Mouse (Mus musculus) liver, embryonic 16.5 days (tissue): Measurements from ENCODE around the gene Alox12b. TPM values are rescaled to one million over a fixed set of nuclear protein-coding genes. Genes with fewer than 3 reads are reported as not detected.
A peak's percentile ranks its signal among the peaks of the same experiment; 100 is the strongest.

ENCODE experiments used
- ATAC-seq: fragments of 200-750 bp; cut with Nextera tagmentation; 2 replicates; pipeline ENCODE4 v1.8.0; 2017; ENCODE audit warnings: low read depth, mild to moderate bottlenecking, moderate number of reproducible peaks, moderate library complexity
- H3K27ac ChIP-seq: fragments of 300-500 bp; sonication (generic); 2 replicates; pipeline ENCODE4 v1.5.1; 2014; ENCODE audit warnings: mild to moderate bottlenecking, low read length
- H3K27me3 ChIP-seq: fragments of 300-500 bp; sonication (generic); 2 replicates; pipeline ENCODE4 v1.6.1; 2014; ENCODE audit warnings: low read depth, low read length, mixed read lengths; ENCODE audit not compliant: control insufficient read depth, insufficient read depth
- H3K36me3 ChIP-seq: fragments of 300-500 bp; sonication (generic); 2 replicates; pipeline ENCODE4 v1.6.1; 2014; ENCODE audit warnings: mild to moderate bottlenecking; ENCODE audit not compliant: control insufficient read depth, insufficient read depth
- H3K4me1 ChIP-seq: fragments of 300-500 bp; sonication (generic); 2 replicates; pipeline ENCODE4 v1.6.1; 2014; ENCODE audit warnings: low read depth, low read length, mixed read lengths; ENCODE audit not compliant: control insufficient read depth
- H3K4me2 ChIP-seq: fragments of 300-500 bp; sonication (generic); 2 replicates; pipeline ENCODE4 v1.6.1; 2014; ENCODE audit warnings: low read depth, low read length, mixed read lengths
- H3K4me3 ChIP-seq: fragments of 300-500 bp; sonication (generic); 2 replicates; pipeline ENCODE4 v1.5.1; 2014; ENCODE audit warnings: low read depth, mild to moderate bottlenecking, low read length
- H3K9ac ChIP-seq: fragments of 300-500 bp; sonication (generic); 2 replicates; pipeline ENCODE4 v1.6.1; 2014; ENCODE audit warnings: low read depth, low read length
- H3K9me3 ChIP-seq: fragments of 300-500 bp; sonication (generic); replicated peaks from 2 replicates; pipeline ENCODE4 v1.6.1; 2016; ENCODE audit warnings: low read length; ENCODE audit not compliant: control insufficient read depth
- WGBS: fragments of 180-500 bp; shearing (Covaris S2); extraction: QIAGEN DNeasy Blood & Tissue Kit; methylation state at CpG from one replicate; pipeline ENCODE4 v1.1.7; 2014; ENCODE audit not compliant: insufficient replicate concordance; 5-methylcytosine and 5-hydroxymethylcytosine counted together
- polyA plus RNA-seq: library from polyadenylated mRNA; unstranded; fragments of >200 nt; fragmentation: Nextera tagmentation; extraction: Ambion mirVana; gene quantifications from 2 replicates; pipeline ENCODE4 v1.2.1, GENCODE M21; 2015

Gene Alox12b
- polyA plus RNA-seq, 1 experiment from 2014 or later = not detected

- H3K4me2 ChIP-seq = peak overlapping the region; percentile 95
- no peaks in the 10 kb centered on the region for H3K36me3 ChIP-seq
- no peak for ATAC-seq
- no peaks in the 10 kb centered on the region for H3K9me3 ChIP-seq
- H3K4me1 ChIP-seq = peaks cover 69% of the 10 kb centered on the region
- peak overlapping the region; percentile 66 for H3K9ac ChIP-seq
- H3K4me3 ChIP-seq = peak overlapping the region; percentile 74
- WGBS = 1% methylated on average over 32 of the region's 32 CpGs
- peak overlapping the region; percentile 79; the same call in 1 of the 2 replicates for H3K27ac ChIP-seq
- H3K27me3 ChIP-seq = peaks cover 43% of the 10 kb centered on the region
Observed at GRCm38 (mm10) chr11:69121741-69122335, 35.0 kb upstream of the Alox12b start.

- no peaks in the 10 kb centered on the region for H3K9me3 ChIP-seq
- H3K36me3 ChIP-seq = no peaks in the 10 kb centered on the region
- H3K4me3 ChIP-seq = peak within 1 kb of the TSS; percentile 74
- peaks cover 43% of the 10 kb centered on the region for H3K27me3 ChIP-seq
- peaks cover 67% of the 10 kb centered on the region for H3K4me1 ChIP-seq
- peak; percentile 30 for ATAC-seq
- peak within 1 kb of the TSS; percentile 79 for H3K27ac ChIP-seq
- peak within 1 kb of the TSS; percentile 95 for H3K4me2 ChIP-seq
- H3K9ac ChIP-seq = peak within 1 kb of the TSS; percentile 66
- WGBS = under 1% methylated on average over 65 of the region's 66 CpGs
Observed at GRCm38 (mm10) chr11:69122336-69122951, 34.3 kb upstream of the Alox12b start, which contains the start of gene 9130213A22Rik. 9130213A22Rik (minus strand) TSS chr11:69122589.

GRCm38 (mm10) chr11:69123056-69123692 is 33.6 kb upstream of the Alox12b start:
- Histone ChIP-seq H3K4me3 (peak overlapping the region; percentile 74), H3K36me3 (no peaks in the 10 kb centered on the region), H3K4me2 (peak overlapping the region; percentile 95), H3K4me1 (peaks cover 60% of the 10 kb centered on the region), H3K9me3 (no peaks in the 10 kb centered on the region), H3K9ac (peak overlapping the region; percentile 66), H3K27ac (peak overlapping the region; percentile 83), H3K27me3 (peaks cover 43% of the 10 kb centered on the region)
- peak; percentile 24 for ATAC-seq
- under 1% methylated on average over 29 of the region's 29 CpGs for WGBS

GRCm38 (mm10) chr11:69123693-69124497 is 32.9 kb upstream of the Alox12b start:
- H3K9ac ChIP-seq = peak overlapping the region; percentile 64
- H3K27ac ChIP-seq = peak overlapping the region; percentile 83
- no peaks in the 10 kb centered on the region for H3K36me3 ChIP-seq
- H3K9me3 ChIP-seq = no peaks in the 10 kb centered on the region
- peak overlapping the region; percentile 74 for H3K4me3 ChIP-seq
- H3K27me3 ChIP-seq = peaks cover 42% of the 10 kb centered on the region
- peak overlapping the region; percentile 95 for H3K4me2 ChIP-seq
- peaks cover 56% of the 10 kb centered on the region for H3K4me1 ChIP-seq
- WGBS = under 1% methylated on average over 31 of the region's 31 CpGs
- ATAC-seq = peak; percentile 70

GRCm38 (mm10) chr11:69124498-69124847 is 32.3 kb upstream of the Alox12b start:
- H3K9ac ChIP-seq = no peak overlapping the region
- no peaks in the 10 kb centered on the region for H3K9me3 ChIP-seq
- under 1% methylated on average over 3 of the region's 3 CpGs for WGBS
- peaks cover 37% of the 10 kb centered on the region for H3K27me3 ChIP-seq
- H3K4me3 ChIP-seq = no peak overlapping the region
- H3K4me1 ChIP-seq = peaks cover 50% of the 10 kb centered on the region
- H3K27ac ChIP-seq = no peak overlapping the region; the same call in 1 of the 2 replicates
- peak overlapping the region; percentile 95 for H3K4me2 ChIP-seq
- ATAC-seq = peak; percentile 47
- H3K36me3 ChIP-seq = no peaks in the 10 kb centered on the region

- Histone ChIP-seq H3K27ac (peak overlapping the region; percentile 65), H3K4me1 (peaks cover 42% of the 10 kb centered on the region), H3K9ac (peak overlapping the region; percentile 66), H3K4me3 (peak overlapping the region; percentile 74), H3K4me2 (peak overlapping the region; percentile 90), H3K9me3 (no peaks in the 10 kb centered on the region), H3K27me3 (peaks cover 29% of the 10 kb centered on the region), H3K36me3 (no peaks in the 10 kb centered on the region)
- peak; percentile 43 for ATAC-seq
- 0% methylated on average over 24 of the region's 24 CpGs for WGBS
Observed at GRCm38 (mm10) chr11:69125041-69125851, 31.5 kb upstream of the Alox12b start.

- Histone ChIP-seq H3K27me3 (peaks cover 24% of the 10 kb centered on the region), H3K9ac (peak within 1 kb of the TSS; percentile 66), H3K4me3 (peak within 1 kb of the TSS; percentile 74), H3K27ac (peak within 1 kb of the TSS; percentile 65), H3K9me3 (no peaks in the 10 kb centered on the region), H3K4me1 (peaks cover 38% of the 10 kb centered on the region), H3K36me3 (no peaks in the 10 kb centered on the region), H3K4me2 (peak within 1 kb of the TSS; percentile 90)
- WGBS = 3% methylated on average over 3 of the region's 3 CpGs
- no peak for ATAC-seq
Observed at GRCm38 (mm10) chr11:69125852-69125918, 31.1 kb upstream of the Alox12b start, which contains the start of gene Aloxe3. Aloxe3 (plus strand) TSS chr11:69125896.

- ATAC-seq = no peak
- Histone ChIP-seq H3K4me3 (peak overlapping the region; percentile 74), H3K27me3 (peaks cover 20% of the 10 kb centered on the region), H3K9me3 (no peaks in the 10 kb centered on the region), H3K4me2 (peak overlapping the region; percentile 90), H3K27ac (no peak overlapping the region), H3K9ac (peak overlapping the region; percentile 66), H3K4me1 (peaks cover 34% of the 10 kb centered on the region), H3K36me3 (no peaks in the 10 kb centered on the region)
- 14% methylated on average over 19 of the region's 20 CpGs for WGBS
Observed at GRCm38 (mm10) chr11:69125919-69126705, 30.7 kb upstream of the Alox12b start.
